Mouse (Mus musculus): Measurements from ENCODE around the gene Bet1l.

- TF ChIP-seq CTCF (IDR thresholded peaks at IDR 0.05; ENCODE audit: borderline replicate concordance, insufficient read depth, low read length) (no peak), POLR2A (IDR thresholded peaks at IDR 0.05; ENCODE audit: low read depth, low read length) (no peak)
Observed at GRCm38 (mm10) chr7:140905642-140906081, 48.3 kb upstream of the Bet1l start.

Measured in embryonic fibroblast, embryonic 13.5 days (primary cell).